Mouse (Mus musculus): ENCODE measurements at regions not wholly inside any gene's neighbourhood (a gene's known extent, or its start where the extent isn't known, plus 50 kb on each side); places are given as distances from the start of the nearest gene placed in this dataset.

- Histone ChIP-seq H3K4me1 (ENCODE audit: control insufficient read depth, insufficient read depth, low read length) (no peaks in the 10 kb centered on the region), H3K4me2 (replicated peaks; ENCODE audit: low read depth, low read length) (no peak overlapping the region), H3K9me3 (ENCODE audit: control insufficient read depth, low read depth, low read length) (no peaks in the 10 kb centered on the region), H3K9ac (replicated peaks; ENCODE audit: low read depth, low read length) (no peak overlapping the region), H3K27ac (ENCODE audit: low read length) (no peak overlapping the region), H3K36me3 (ENCODE audit: control insufficient read depth, insufficient read depth, low read length) (no peaks in the 10 kb centered on the region), H3K4me3 (ENCODE audit: low read depth, low read length) (no peak overlapping the region), H3K27me3 (ENCODE audit: control insufficient read depth, insufficient read depth, low read length) (no peaks in the 10 kb centered on the region)
- WGBS = 66% methylated on average over 6 of the region's 6 CpGs
- no peak for ATAC-seq (ENCODE audit: insufficient number of reproducible peaks, insufficient read depth, low FRiP score, low read depth)
Observed at GRCm38 (mm10) chr2:159134042-159134441, 339.4 kb downstream of the Dhx35 start.

DNA sequence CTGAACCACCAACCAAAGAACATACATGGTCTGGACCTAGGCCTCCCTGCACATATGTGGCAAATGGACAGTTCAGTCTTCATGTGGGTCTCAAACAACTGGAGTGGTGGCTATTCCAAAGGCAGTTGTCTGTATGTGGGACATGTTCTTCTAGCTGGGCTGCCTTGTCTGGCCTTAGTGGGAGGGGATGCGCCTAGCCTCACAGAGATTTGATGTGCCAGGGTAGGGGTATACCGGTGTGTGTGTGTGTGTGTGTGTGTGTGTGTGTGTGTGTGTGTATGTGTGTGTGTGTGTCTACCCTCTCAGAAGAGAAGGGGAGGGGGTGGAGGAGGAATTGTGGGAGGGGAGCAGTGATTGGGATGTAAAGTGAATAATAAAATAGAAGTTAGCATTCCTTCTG is 344.0 kb downstream of the Dhx35 start:
- Histone ChIP-seq H3K27me3 (ENCODE audit: control insufficient read depth, insufficient read depth, low read length) (no peaks in the 10 kb centered on the region), H3K4me2 (replicated peaks; ENCODE audit: low read depth, low read length) (no peak overlapping the region), H3K4me1 (ENCODE audit: control insufficient read depth, insufficient read depth, low read length) (no peaks in the 10 kb centered on the region), H3K4me3 (ENCODE audit: low read depth, low read length) (no peak overlapping the region), H3K9me3 (ENCODE audit: control insufficient read depth, low read depth, low read length) (no peaks in the 10 kb centered on the region), H3K9ac (replicated peaks; ENCODE audit: low read depth, low read length) (no peak overlapping the region), H3K27ac (ENCODE audit: low read length) (no peak overlapping the region), H3K36me3 (ENCODE audit: control insufficient read depth, insufficient read depth, low read length) (no peaks in the 10 kb centered on the region)
- no peak for ATAC-seq (ENCODE audit: insufficient number of reproducible peaks, insufficient read depth, low FRiP score, low read depth)
- 96% methylated on average over 2 of the region's 2 CpGs for WGBS

- WGBS = 77% methylated on average over 6 of the region's 6 CpGs
Observed at GRCm38 (mm10) chr2:159145980-159146379, 351.4 kb downstream of the Dhx35 start.

DNA sequence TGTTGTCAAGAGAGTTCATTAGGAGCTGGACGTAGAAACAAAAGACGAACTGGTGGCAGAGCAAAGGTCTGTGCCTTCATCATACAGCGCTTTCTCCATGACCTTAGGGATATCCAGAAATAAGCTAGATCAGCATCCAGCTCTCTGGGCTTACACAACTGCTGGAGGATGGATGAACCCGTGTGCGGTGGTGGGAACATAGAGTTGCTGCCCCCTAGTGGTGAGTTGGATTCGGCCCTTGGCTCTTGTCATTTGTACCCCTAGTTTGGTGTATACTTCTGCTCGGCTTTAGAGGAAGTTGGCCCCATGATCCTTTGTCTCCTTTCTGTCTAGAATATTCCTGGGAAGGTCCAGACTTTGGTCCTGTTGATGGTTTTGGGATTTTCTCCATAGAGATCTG is 369.4 kb downstream of the Dhx35 start:
- H3K4me3 ChIP-seq (ENCODE audit: low read depth, low read length) = no peak overlapping the region
- H3K27ac ChIP-seq (ENCODE audit: low read length) = no peak overlapping the region
- no peak for ATAC-seq (ENCODE audit: insufficient number of reproducible peaks, insufficient read depth, low FRiP score, low read depth)
- H3K4me2 ChIP-seq (replicated peaks; ENCODE audit: low read depth, low read length) = no peak overlapping the region
- H3K27me3 ChIP-seq (ENCODE audit: control insufficient read depth, insufficient read depth, low read length) = no peaks in the 10 kb centered on the region
- H3K4me1 ChIP-seq (ENCODE audit: control insufficient read depth, insufficient read depth, low read length) = no peaks in the 10 kb centered on the region
- 35% methylated on average over 7 of the region's 7 CpGs for WGBS
- no peaks in the 10 kb centered on the region for H3K36me3 ChIP-seq (ENCODE audit: control insufficient read depth, insufficient read depth, low read length)
- H3K9me3 ChIP-seq (ENCODE audit: control insufficient read depth, low read depth, low read length) = no peaks in the 10 kb centered on the region
- no peak overlapping the region for H3K9ac ChIP-seq (replicated peaks; ENCODE audit: low read depth, low read length)

More at GRCm38 (mm10) chr2:159145980-159146379, 351.4 kb downstream of the Dhx35 start:
- H3K27ac ChIP-seq (ENCODE audit: low read length) = no peak overlapping the region
- no peak overlapping the region for H3K4me2 ChIP-seq (replicated peaks; ENCODE audit: low read depth, low read length)
- H3K36me3 ChIP-seq (ENCODE audit: control insufficient read depth, insufficient read depth, low read length) = no peaks in the 10 kb centered on the region
- H3K27me3 ChIP-seq (ENCODE audit: control insufficient read depth, insufficient read depth, low read length) = no peaks in the 10 kb centered on the region
- H3K4me1 ChIP-seq (ENCODE audit: control insufficient read depth, insufficient read depth, low read length) = no peaks in the 10 kb centered on the region
- no peak overlapping the region for H3K4me3 ChIP-seq (ENCODE audit: low read depth, low read length)
- H3K9me3 ChIP-seq (ENCODE audit: control insufficient read depth, low read depth, low read length) = no peaks in the 10 kb centered on the region
- ATAC-seq (ENCODE audit: insufficient number of reproducible peaks, insufficient read depth, low FRiP score, low read depth) = no peak
- H3K9ac ChIP-seq (replicated peaks; ENCODE audit: low read depth, low read length) = no peak overlapping the region

DNA sequence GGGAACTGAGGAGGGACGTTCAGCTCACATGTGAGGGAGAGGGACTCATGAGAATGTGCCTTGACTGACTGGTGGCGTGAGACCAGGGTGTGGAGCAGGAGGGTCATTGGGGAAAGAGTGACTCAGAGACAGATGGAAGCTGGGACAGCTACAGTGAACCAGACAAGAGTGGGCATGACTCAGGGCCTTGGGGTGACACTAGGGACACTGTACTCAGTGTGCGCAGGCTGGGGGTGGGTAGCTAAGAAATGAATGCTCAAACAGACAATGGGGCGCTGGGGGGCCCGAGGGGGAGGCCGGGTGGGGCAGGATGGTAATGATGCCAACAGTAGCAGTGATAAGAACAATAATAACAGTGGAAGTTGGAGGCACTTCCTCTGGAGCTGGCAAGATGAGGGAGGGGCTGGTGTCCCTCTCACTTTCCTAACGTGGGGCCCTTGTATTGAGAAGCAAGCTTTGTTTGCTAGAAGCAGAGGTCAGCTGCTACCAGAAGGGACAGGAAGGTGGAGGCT is 374.0 kb downstream of the Dhx35 start:
- no peak overlapping the region for H3K27ac ChIP-seq (ENCODE audit: low read length)
- H3K4me3 ChIP-seq (ENCODE audit: low read depth, low read length) = no peak overlapping the region
- 61% methylated on average over 7 of the region's 7 CpGs for WGBS
- no peaks in the 10 kb centered on the region for H3K9me3 ChIP-seq (ENCODE audit: control insufficient read depth, low read depth, low read length)
- ATAC-seq (ENCODE audit: insufficient number of reproducible peaks, insufficient read depth, low FRiP score, low read depth) = no peak
- H3K4me2 ChIP-seq (replicated peaks; ENCODE audit: low read depth, low read length) = no peak overlapping the region
- H3K4me1 ChIP-seq (ENCODE audit: control insufficient read depth, insufficient read depth, low read length) = no peaks in the 10 kb centered on the region
- H3K36me3 ChIP-seq (ENCODE audit: control insufficient read depth, insufficient read depth, low read length) = no peaks in the 10 kb centered on the region
- no peak overlapping the region for H3K9ac ChIP-seq (replicated peaks; ENCODE audit: low read depth, low read length)
- H3K27me3 ChIP-seq (ENCODE audit: control insufficient read depth, insufficient read depth, low read length) = no peaks in the 10 kb centered on the region

GRCm38 (mm10) chr2:159196156-159196555 is 401.5 kb downstream of the Dhx35 start:
- Histone ChIP-seq H3K4me2 (replicated peaks; ENCODE audit: low read depth, low read length) (no peak overlapping the region), H3K9ac (replicated peaks; ENCODE audit: low read depth, low read length) (no peak overlapping the region), H3K27ac (ENCODE audit: low read length) (no peak overlapping the region), H3K9me3 (ENCODE audit: control insufficient read depth, low read depth, low read length) (no peaks in the 10 kb centered on the region), H3K27me3 (ENCODE audit: control insufficient read depth, insufficient read depth, low read length) (no peaks in the 10 kb centered on the region), H3K36me3 (ENCODE audit: control insufficient read depth, insufficient read depth, low read length) (no peaks in the 10 kb centered on the region), H3K4me1 (ENCODE audit: control insufficient read depth, insufficient read depth, low read length) (no peaks in the 10 kb centered on the region), H3K4me3 (ENCODE audit: low read depth, low read length) (no peak overlapping the region)
- WGBS = 17% methylated on average over 7 of the region's 7 CpGs
- ATAC-seq (ENCODE audit: insufficient number of reproducible peaks, insufficient read depth, low FRiP score, low read depth) = no peak

- no peak overlapping the region for H3K9ac ChIP-seq (replicated peaks; ENCODE audit: low read depth, low read length)
- no peaks in the 10 kb centered on the region for H3K4me1 ChIP-seq (ENCODE audit: control insufficient read depth, insufficient read depth, low read length)
- H3K4me3 ChIP-seq (ENCODE audit: low read depth, low read length) = no peak overlapping the region
- no peak for ATAC-seq (ENCODE audit: insufficient number of reproducible peaks, insufficient read depth, low FRiP score, low read depth)
- no peaks in the 10 kb centered on the region for H3K27me3 ChIP-seq (ENCODE audit: control insufficient read depth, insufficient read depth, low read length)
- no peak overlapping the region for H3K4me2 ChIP-seq (replicated peaks; ENCODE audit: low read depth, low read length)
- no peaks in the 10 kb centered on the region for H3K36me3 ChIP-seq (ENCODE audit: control insufficient read depth, insufficient read depth, low read length)
- no peak overlapping the region for H3K27ac ChIP-seq (ENCODE audit: low read length)
- 43% methylated on average over 2 of the region's 2 CpGs for WGBS
- H3K9me3 ChIP-seq (ENCODE audit: control insufficient read depth, low read depth, low read length) = no peaks in the 10 kb centered on the region
Observed at GRCm38 (mm10) chr2:159232266-159232665, 437.7 kb downstream of the Dhx35 start.

GRCm38 (mm10) chr2:159235000-159235399 is 440.4 kb downstream of the Dhx35 start:
- no peak overlapping the region for H3K9ac ChIP-seq (replicated peaks; ENCODE audit: low read depth, low read length)
- no peak overlapping the region for H3K27ac ChIP-seq (ENCODE audit: low read length)
- no peaks in the 10 kb centered on the region for H3K36me3 ChIP-seq (ENCODE audit: control insufficient read depth, insufficient read depth, low read length)
- H3K4me1 ChIP-seq (ENCODE audit: control insufficient read depth, insufficient read depth, low read length) = no peaks in the 10 kb centered on the region
- no peak overlapping the region for H3K4me2 ChIP-seq (replicated peaks; ENCODE audit: low read depth, low read length)
- no peak overlapping the region for H3K4me3 ChIP-seq (ENCODE audit: low read depth, low read length)
- no peaks in the 10 kb centered on the region for H3K27me3 ChIP-seq (ENCODE audit: control insufficient read depth, insufficient read depth, low read length)
- ATAC-seq (ENCODE audit: insufficient number of reproducible peaks, insufficient read depth, low FRiP score, low read depth) = no peak
- H3K9me3 ChIP-seq (ENCODE audit: control insufficient read depth, low read depth, low read length) = no peaks in the 10 kb centered on the region
- WGBS = 35% methylated on average over 6 of the region's 6 CpGs

DNA sequence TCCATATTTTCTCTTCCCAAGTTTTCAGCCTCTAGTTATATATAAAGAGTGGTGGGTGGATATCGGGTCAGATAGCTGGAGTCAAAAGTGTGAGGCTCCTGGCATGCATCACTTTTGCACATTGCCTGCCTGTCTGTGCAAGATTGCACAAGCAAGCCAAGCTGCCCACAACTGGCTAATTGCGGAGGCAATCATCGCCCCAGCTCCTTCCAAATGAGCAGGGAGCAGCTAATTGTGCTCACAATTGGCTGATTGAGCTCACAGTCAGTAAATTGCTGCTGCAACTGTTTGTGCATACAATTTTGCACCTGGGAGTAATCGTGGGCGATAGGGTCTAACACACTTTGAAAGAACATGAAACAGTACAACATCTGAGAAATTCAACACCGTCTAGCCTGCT is 455.5 kb downstream of the Dhx35 start:
- no peak overlapping the region for H3K9ac ChIP-seq (replicated peaks; ENCODE audit: low read depth, low read length)
- H3K4me2 ChIP-seq (replicated peaks; ENCODE audit: low read depth, low read length) = no peak overlapping the region
- no peak overlapping the region for H3K4me3 ChIP-seq (ENCODE audit: low read depth, low read length)
- H3K9me3 ChIP-seq (ENCODE audit: control insufficient read depth, low read depth, low read length) = no peaks in the 10 kb centered on the region
- no peak overlapping the region for H3K27ac ChIP-seq (ENCODE audit: low read length)
- 81% methylated on average over 6 of the region's 6 CpGs for WGBS
- no peaks in the 10 kb centered on the region for H3K27me3 ChIP-seq (ENCODE audit: control insufficient read depth, insufficient read depth, low read length)
- no peak for ATAC-seq (ENCODE audit: insufficient number of reproducible peaks, insufficient read depth, low FRiP score, low read depth)
- H3K4me1 ChIP-seq (ENCODE audit: control insufficient read depth, insufficient read depth, low read length) = no peaks in the 10 kb centered on the region
- no peaks in the 10 kb centered on the region for H3K36me3 ChIP-seq (ENCODE audit: control insufficient read depth, insufficient read depth, low read length)

All from stomach, embryonic 14.5 days (tissue).